ENCODE assay signal across 12 mouse cellular contexts in the genomic region with DNA sequence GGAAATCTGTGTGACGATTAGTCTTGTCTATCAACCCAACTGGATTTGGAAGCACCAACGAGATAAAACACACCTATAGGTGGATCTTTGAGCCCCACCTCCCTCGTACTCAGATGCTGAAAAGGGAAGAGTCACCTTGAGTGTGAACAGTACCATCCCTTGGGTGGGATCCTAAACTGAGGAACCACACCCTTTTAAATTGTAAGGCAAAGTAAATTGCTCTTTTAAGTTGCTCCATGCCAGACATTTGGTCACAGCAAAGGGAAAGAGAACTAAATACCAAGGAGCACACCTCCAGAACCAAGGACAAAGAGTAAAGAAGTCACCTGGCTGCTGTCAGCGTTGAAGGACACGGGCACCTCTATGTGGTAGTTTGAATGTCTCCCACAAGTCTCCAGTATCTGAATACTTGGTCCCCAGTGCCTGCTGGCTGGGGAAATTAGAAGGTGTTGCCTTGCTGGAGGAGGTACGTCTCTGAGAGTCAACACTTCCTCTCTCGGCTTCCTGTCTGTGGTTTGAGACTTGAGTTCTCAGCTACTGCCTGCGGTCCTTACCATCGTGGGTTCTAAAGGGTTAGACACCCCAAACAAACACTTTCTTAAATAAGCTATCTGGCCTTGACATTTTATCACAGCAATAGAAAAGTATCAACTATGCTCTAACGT.
A peak's percentile ranks its signal among the peaks of the same experiment; 100 is the strongest.
DNase-seq lines count a peak whose midpoint lies in the region; ATAC-seq lines count a peak whose summit lies in the region.
"Had no signal": no experiment of that assay in that cellular context is flagged by ENCODE, and none has a peak within 500 bp of the region (broad histone marks: within the 10 kb centered on the region; RNA-seq: fewer than 3 reads in every experiment).

No protein-coding gene starts in this region.

- 94% methylated on average over 10 of the region's 10 CpGs for WGBS in forebrain, embryonic 16.5 days

- peak; percentile 73 for DNase-seq in CD4-positive helper T cell, adult 2 months (ENCODE audit: low read depth, low spot score)
- DNase-seq in MEL-GATA-1-ER (ENCODE audit: extremely low read depth, low read depth), result peak; percentile 68
- DNase-seq in splenic B cell, adult 2 months (ENCODE audit: low read depth, low spot score), result peak; percentile 68
- no peak for DNase-seq in gastrocnemius, postnatal 14 days
- DNase-seq in cerebellum, adult 8-10 months, result no peak
- no peak for DNase-seq in cerebellum, adult 11 months
- DNase-seq: kidney, postnatal 36 days had no signal

- H3K27ac ChIP-seq in forebrain, embryonic 16.5 days (ENCODE audit: low read length), result no peak overlapping the region
- H3K27ac ChIP-seq: liver, embryonic 14.5 days; neural tube, embryonic 13.5 days had no signal

- peaks cover 4% of the 10 kb centered on the region for H3K4me1 ChIP-seq in forebrain, embryonic 16.5 days (replicated peaks; ENCODE audit: control insufficient read depth, insufficient read depth, low read length)

- no peaks in the 10 kb centered on the region for H3K36me3 ChIP-seq in splenic B cell, adult 2 months (ENCODE audit: control insufficient read depth, insufficient read depth, low read length, poor library complexity, severe bottlenecking)
- H3K36me3 ChIP-seq in forebrain, embryonic 16.5 days (ENCODE audit: control insufficient read depth, insufficient read depth), result no peaks in the 10 kb centered on the region
- H3K36me3 ChIP-seq: neural tube, embryonic 13.5 days had no signal

- no peaks in the 10 kb centered on the region for H3K9me3 ChIP-seq in forebrain, embryonic 16.5 days (ENCODE audit: control insufficient read depth, low read length)
- H3K9me3 ChIP-seq: neural tube, embryonic 13.5 days had no signal

- peak; percentile 96 for ATAC-seq in megakaryocyte, adult 5-6 weeks (ENCODE audit: poor library complexity, severe bottlenecking)
- no peak for ATAC-seq in forebrain, embryonic 16.5 days

- intact Hi-C loops in gastrocnemius, postnatal 14 days (cut with DNase I; ENCODE audit: low total_unique reads), result no loop called here

- H3K4me2 ChIP-seq in forebrain, embryonic 16.5 days (ENCODE audit: low read length), result no peak overlapping the region
- H3K4me2 ChIP-seq: midbrain, embryonic 11.5 days; neural tube, embryonic 13.5 days had no signal

- H3K27me3 ChIP-seq in splenic B cell, adult 2 months (ENCODE audit: control insufficient read depth, insufficient read depth, low read length, poor library complexity, severe bottlenecking), result no peaks in the 10 kb centered on the region
- H3K27me3 ChIP-seq in forebrain, embryonic 16.5 days (replicated peaks; ENCODE audit: control insufficient read depth, insufficient read depth, low read length), result no peaks in the 10 kb centered on the region
- H3K27me3 ChIP-seq: neural tube, embryonic 13.5 days had no signal

- H3K9ac ChIP-seq in forebrain, embryonic 16.5 days (replicated peaks; ENCODE audit: low read depth, low read length), result no peak overlapping the region
- H3K9ac ChIP-seq: liver, embryonic 14.5 days; neural tube, embryonic 13.5 days had no signal

- no peak overlapping the region for H3K4me3 ChIP-seq in forebrain, embryonic 16.5 days (replicated peaks; ENCODE audit: low read length)
- H3K4me3 ChIP-seq: neural tube, embryonic 13.5 days had no signal

Comparison
In these comparisons a context has a peak if more than half of its experiments do, and no peak if none do; other contexts are left out.
1. DNase-seq: peak in CD4-positive helper T cell, adult 2 months (single experiment), MEL-GATA-1-ER (single experiment) and splenic B cell, adult 2 months (single experiment); none in gastrocnemius, postnatal 14 days (single experiment), cerebellum, adult 8-10 months (single experiment) and cerebellum, adult 11 months (single experiment).